Mouse (Mus musculus) c-Kit-negative CD71-positive TER-119-positive erythroid progenitor cells, embryonic 14.5 days (primary cell): ENCODE measurements around the gene Ildr1.

Source experiments
- DNase-seq: peaks from one replicate; pipeline ENCODE4 v3.0.0-alpha.2; 2013; ENCODE audit warnings: low read depth, low spot score

The Ildr1 gene

GRCm38 (mm10) chr16:36693818-36694413 is at the start of gene Ildr1:
Gene Ildr1 (plus strand): TSS chr16:36693978.
- no peak for DNase-seq

- DNase-seq, result no peak
Measured at GRCm38 (mm10) chr16:36645124-36645523, 48.7 kb upstream of the Ildr1 start.

GRCm38 (mm10) chr16:36649304-36649703 is 44.5 kb upstream of the Ildr1 start:
- DNase-seq, result no peak

- DNase-seq, result no peak
Measured at GRCm38 (mm10) chr16:36650511-36650910, 43.3 kb upstream of the Ildr1 start.

GRCm38 (mm10) chr16:36651174-36651766 is 42.5 kb upstream of the Ildr1 start:
- DNase-seq, result no peak

GRCm38 (mm10) chr16:36655199-36655598 is 38.6 kb upstream of the Ildr1 start:
- DNase-seq, result no peak

GRCm38 (mm10) chr16:36655910-36656309 is 37.9 kb upstream of the Ildr1 start:
- no peak for DNase-seq

- no peak for DNase-seq
Measured at GRCm38 (mm10) chr16:36661330-36661729, 32.4 kb upstream of the Ildr1 start.

GRCm38 (mm10) chr16:36663484-36663883 is 30.3 kb upstream of the Ildr1 start:
- DNase-seq, result no peak

- no peak for DNase-seq
Measured at GRCm38 (mm10) chr16:36665782-36666181, 28.0 kb upstream of the Ildr1 start, which contains the start of gene Cd86. Gene Cd86 (minus strand): TSS chr16:36666081.

- DNase-seq, result no peak
Measured at GRCm38 (mm10) chr16:36666448-36667017, 27.2 kb upstream of the Ildr1 start.

- DNase-seq, result no peak
Measured at GRCm38 (mm10) chr16:36670590-36670989, 23.2 kb upstream of the Ildr1 start.

GRCm38 (mm10) chr16:36673196-36673595 is 20.6 kb upstream of the Ildr1 start:
- no peak for DNase-seq

- DNase-seq, result no peak
Measured at GRCm38 (mm10) chr16:36674457-36675204, 19.1 kb upstream of the Ildr1 start.

GRCm38 (mm10) chr16:36675304-36675703 is 18.5 kb upstream of the Ildr1 start:
- no peak for DNase-seq

- no peak for DNase-seq
Measured at GRCm38 (mm10) chr16:36675902-36676301, 17.9 kb upstream of the Ildr1 start.

GRCm38 (mm10) chr16:36681829-36682228 is 11.9 kb upstream of the Ildr1 start:
- no peak for DNase-seq

- no peak for DNase-seq
Measured at GRCm38 (mm10) chr16:36684325-36684918, 9.4 kb upstream of the Ildr1 start.

GRCm38 (mm10) chr16:36688076-36688475 is 5.7 kb upstream of the Ildr1 start:
- no peak for DNase-seq

- DNase-seq, result no peak
Measured at GRCm38 (mm10) chr16:36691484-36691883, 2.3 kb upstream of the Ildr1 start.

GRCm38 (mm10) chr16:36694798-36695290 is 1.1 kb downstream of the Ildr1 start:
- DNase-seq, result no peak

GRCm38 (mm10) chr16:36697331-36697730 is 3.6 kb downstream of the Ildr1 start:
- DNase-seq, result no peak
